Mouse (Mus musculus): Measurements from ENCODE around the gene Rabgap1l.

The Rabgap1l gene

DNA sequence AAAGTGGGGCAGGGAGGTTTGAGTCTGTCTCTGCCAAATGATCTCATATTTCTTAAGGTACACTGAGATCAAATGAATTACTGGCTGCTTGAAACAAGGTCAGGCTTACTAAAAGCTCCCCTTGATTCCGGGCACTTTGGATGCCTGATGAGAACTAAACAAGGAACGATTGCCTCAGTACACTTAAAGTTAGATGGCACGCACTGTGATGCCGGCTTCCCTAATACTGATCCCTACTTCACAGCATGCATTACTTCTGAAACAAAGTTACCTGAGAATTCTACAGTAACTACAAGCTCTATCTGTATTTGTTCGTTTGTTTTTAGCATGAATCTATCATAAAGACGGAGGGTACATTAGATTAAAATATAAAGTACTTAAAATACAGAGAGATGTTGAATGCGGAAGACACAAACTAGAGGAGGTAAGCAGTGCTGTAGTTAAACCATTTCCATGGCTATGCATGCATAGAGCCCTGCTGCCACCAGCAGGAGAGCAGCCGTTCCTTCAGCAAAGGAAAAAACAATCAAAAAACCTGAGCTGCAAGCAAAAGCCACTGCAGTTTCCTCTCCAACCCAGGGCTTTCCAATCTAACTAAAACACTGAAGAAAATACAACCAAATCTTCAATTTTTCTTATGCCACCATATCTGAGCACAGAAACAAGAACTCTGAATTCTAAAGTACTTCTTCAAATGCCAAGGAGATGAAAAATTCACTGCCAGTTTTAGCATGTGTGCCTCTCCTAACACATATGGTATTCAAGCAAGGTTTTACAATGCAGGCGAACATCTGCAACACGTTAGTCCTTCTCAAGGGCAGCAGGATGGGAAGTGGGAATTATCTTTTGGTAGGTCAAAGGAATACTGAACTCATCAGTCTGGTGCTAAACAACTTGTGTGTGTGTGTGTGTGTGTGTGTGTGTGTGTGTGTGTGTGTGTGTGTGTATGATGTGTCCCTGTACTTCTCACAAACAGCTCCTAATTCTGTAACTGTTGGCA, 415.4 kb downstream of the Rabgap1l start:
- peak; percentile 25 for DNase-seq (ENCODE audit: low read depth)

DNA sequence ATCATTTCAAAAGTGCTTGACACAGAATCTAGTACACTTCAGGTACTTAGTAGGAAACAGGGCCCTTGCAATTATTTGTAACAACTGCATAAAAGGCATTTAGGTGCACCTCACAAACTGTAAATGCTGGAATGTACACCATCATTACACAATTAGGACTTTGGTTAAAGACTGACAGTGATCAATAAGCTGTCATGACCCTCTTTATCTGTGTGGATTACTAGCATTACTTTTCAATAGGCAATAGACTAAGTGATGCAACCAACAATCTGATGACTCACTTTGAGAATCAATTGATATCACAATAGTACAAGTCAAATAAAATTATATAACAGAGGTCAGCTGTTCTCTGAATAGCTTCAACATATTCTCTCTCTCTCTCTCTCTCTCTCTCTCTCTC, 418.5 kb downstream of the Rabgap1l start:
- no peak for DNase-seq (ENCODE audit: low read depth)

DNA sequence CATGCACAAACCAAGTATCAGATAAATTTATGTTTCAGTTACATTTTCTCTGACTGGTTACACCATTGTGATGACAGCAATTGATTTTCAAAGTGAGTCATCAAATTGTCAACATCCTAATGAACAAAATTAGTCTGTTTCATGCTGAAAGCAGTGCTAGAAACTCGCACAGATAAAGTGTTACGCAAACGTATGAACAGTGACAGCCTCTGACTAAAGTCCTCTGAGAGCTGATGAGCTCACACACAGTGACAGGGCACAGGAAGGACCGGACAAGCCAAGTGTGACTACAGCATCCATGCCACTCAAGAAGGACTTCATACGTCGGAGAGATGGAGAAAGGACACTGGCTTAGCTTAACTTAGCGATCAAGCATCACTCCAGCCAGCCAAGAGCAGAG, 419.7 kb downstream of the Rabgap1l start:
- no peak for DNase-seq (ENCODE audit: low read depth)

DNA sequence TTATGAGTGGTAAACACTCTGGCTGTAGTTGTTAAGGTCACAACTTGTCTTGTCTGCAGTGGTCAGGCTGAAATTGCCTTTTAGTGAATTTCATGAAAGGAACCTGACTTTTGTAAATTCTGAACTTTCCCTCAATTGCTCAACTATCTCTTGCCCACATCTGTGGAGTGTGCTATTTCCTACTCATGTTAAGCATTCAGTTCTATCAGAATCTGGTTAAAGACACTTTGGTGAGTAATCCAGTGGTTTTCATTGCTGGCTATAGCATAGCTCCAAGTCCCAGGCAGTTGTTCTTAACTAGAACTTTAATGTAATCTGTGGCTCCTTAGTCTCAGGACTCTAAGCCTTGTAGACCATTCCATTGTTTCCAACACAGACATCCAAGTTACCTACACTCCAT, 421.3 kb downstream of the Rabgap1l start:
- no peak for DNase-seq (ENCODE audit: low read depth)

DNA sequence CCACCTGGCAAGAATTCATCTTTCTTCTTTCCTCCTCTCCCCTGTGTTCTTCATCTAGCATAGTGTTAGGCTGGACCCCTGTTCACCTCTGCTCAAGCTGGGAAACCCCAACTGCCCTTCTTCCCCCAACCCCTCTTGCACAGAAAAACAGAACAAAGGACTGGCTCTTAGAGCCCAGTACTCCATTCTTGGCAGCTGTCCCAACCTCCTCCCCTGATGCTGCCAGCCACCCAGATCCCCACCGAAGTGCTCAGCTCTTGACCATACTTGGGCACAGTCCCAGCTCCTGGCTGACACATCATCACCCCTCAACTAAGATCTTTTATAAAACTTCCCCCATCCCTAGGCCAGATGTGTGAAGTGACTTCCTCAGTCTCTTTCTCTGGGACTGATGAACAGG, 422.5 kb downstream of the Rabgap1l start:
- no peak for DNase-seq (ENCODE audit: low read depth)

DNA sequence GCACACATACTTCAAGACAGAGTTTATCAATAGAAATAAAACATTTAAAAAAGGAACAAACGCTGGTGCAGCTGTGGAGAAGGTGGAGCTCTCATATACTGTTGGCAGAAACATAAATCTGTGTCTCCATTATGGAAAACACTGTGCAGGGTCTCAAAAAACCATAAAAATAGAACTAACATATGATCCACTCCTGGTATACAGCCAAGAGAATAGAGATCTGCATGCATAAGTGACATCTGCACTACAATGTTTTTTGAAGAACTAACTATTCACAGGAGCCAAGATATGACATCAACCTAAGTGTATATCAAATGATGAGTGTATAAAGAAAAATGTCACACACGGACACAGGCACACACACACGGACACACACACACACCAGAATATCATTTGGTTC, 426.4 kb downstream of the Rabgap1l start:
- no peak for DNase-seq (ENCODE audit: low read depth)

DNA sequence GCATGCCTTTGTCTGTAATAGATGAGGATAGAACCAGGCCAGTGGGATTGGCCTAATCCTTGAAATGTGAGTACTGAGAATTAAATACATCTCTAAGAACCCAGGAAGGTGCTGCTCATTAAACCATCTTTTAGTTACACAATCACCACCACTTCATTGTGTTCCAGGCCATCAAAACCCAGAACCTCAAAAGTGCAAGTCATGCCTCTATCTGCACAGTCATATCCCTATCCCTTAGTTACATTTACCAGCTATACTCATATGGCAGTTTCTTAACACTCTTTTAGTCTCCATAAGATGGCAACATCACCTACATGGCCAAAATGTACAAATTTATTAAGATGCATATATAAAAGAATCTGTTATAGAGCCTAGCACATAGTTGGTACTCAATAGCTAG, 435.7 kb downstream of the Rabgap1l start:
- no peak for DNase-seq (ENCODE audit: low read depth)

DNA sequence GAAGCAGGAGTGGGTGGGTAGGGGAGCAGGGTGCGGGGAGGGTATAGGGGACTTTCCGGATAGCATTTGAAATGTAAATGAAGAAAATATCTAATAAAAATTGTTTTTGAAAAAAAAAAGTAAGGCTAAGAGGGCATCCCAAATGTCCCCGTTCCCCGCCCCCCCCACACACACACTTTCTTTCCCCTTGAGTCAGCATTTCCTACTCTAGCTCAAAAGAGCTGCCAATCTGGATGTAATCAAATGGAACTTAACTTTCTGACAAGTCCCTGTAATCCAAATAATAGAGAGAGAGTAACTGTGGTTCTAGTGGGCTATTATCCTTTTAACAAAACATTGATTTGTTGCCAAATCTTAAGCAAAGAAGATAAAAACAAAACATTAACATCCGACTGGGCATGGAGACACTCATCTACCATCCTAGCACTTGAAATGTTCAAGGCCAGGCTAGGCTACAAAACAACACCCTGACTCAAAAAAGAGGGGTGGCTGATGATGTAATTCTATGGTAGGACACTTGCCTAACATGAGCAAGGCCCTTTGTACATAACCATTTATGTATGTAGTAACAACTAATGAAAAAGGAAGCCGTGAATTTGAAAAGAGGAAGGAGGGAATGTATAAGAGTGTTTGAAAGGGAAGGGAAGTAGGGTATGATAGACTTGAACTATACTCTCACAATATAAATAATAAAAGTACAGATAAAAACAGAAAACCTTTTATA, 439.1 kb downstream of the Rabgap1l start:
- DNase-seq (ENCODE audit: low read depth), result no peak

DNA sequence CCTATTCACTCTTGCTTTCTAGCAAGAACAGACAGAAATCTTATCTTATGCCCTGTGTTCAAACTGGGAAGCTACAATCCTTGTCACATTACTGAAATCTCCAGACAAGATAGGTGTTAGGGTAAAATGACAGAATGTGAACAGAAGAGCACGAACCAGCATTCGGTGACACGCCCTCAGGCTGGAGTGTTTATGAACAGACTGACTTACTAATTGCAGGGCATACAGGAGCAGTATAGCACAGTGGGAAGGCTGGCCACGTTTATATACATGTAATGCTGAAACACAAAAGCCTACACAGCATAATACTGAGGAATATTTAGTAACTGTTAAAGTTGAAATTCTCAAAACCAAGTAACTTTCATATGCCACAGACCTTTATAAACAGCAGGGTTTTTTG, 440.7 kb downstream of the Rabgap1l start:
- DNase-seq (ENCODE audit: low read depth), result no peak

DNA sequence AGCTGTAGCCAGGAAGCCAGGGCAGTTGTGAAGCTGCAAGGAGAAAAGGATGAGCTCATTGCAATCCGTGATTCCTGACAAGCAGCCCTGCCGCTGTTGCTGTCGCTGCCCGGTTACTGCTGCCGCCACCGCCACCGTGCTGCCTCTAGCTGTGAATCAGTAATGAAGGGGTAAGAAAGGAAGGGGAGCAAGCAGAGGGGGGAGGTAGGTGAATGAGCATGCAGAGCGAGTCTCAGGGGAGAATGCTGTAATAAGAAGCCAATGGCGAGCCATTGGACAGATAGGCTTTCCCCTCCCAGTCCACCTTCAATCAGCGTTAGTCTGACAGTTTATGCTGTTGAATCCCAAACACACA, 441.2 kb downstream of the Rabgap1l start:
- no peak for DNase-seq (ENCODE audit: low read depth)

DNA sequence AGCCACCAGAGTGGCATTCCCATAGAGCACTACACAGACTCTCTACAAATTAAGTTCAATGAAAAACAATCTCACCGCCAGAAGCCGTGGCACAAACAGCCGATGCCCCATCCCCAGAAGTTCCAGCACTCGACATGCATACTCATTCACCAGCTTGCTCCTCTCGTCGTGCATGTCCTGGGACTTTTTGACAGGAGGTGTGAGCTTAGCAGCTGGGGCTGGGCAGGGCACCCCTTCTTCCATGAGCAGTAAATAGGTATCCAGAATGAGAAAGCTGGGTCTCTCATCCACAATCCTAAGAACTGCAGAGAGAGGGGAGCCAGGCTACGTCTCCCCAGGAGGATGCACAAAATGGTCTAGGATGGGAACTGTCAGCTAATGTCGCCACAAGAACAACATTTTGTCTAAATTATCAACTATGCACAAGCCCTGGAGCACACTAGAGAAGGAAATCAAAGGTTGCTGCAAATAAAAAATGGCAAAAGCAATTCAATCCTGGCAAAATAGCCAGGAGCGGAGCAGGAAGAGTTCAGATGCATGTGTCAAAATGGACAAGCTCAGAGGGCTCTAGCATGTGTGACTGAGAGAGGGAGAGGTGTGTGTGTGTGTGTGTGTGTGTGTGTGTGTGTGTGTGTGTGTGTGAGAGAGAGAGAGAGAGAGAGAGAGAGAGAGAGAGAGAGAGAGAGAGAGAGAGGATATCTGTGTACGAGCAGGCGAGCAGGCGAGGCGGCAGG, 441.7 kb downstream of the Rabgap1l start:
- DNase-seq (ENCODE audit: low read depth), result no peak

DNA sequence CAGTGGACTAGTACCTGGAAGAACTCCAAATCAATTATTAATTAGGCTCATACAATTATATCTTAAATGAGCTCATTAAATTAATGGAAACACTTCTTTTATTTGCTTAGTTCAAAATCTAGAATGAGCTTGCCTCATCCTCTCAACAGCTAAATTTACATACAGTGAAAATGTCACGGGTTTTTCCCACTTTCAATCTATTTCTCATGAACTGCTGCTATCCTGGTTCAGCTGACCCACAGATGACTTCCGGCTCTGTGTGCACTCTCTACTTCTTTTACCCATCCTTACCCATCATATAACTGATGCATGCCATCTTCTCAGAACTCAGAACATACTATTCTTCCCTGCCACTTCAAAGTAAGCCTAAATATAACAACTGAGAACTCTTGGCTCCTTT, 452.4 kb downstream of the Rabgap1l start:
- no peak for DNase-seq (ENCODE audit: low read depth)

DNA sequence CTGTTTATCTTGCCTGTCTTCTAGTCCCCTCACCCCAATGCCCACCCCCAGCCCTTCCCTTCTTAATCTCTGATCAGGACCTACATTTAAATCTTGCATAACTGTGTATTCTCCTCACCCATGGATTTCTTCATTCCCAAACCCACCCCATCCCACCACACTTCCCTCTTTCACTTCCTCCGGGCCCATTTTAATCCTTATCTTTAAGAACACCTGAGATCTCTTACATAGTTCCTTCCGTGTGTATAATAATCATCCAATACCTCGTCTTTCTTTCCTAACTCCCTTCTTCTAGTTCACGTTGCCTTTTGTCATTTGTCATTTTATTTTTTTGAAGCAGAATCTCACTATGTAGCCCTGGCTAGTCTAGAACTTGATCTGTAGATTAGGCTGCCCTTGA, 453.6 kb downstream of the Rabgap1l start:
- DNase-seq (ENCODE audit: low read depth), result no peak

DNA sequence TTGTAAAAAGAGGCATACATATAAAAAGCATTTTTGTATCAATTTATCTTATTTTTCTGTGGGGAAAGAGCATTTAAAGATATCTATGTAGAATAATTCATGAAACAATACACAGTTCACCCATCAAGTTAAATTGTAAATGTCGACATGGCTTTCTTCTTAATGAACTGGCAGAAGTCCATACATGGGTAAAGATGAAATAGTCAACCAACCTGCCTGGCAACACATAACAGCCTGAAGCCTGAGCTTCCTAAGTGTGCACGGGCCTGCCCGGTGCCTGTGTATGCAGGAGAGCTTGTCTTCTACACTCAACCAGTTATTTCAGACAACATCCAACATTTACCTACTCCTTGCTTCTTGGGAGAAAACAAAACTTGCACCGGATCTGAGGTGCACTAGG, 458.2 kb downstream of the Rabgap1l start:
- DNase-seq (ENCODE audit: low read depth), result no peak

DNA sequence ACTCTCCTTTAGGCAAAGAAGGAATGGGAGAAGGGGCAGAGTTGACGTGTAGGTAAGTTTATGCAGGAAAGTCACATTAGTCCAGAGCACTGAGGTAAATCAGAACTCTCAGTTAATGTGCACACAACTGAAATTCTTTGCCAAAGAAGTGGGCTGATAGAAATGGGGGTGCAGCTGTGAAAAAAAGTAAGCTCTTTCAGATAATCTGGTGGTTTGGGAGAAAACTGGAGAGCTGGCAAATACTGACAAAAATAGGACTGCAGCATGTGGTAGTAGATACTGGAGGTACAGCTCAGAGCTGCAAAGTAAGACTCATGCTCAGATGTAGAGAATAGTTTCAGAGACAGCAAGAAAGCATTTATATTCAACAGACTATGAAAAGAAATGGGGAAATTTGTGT, 462.2 kb downstream of the Rabgap1l start:
- no peak for DNase-seq (ENCODE audit: low read depth)

DNA sequence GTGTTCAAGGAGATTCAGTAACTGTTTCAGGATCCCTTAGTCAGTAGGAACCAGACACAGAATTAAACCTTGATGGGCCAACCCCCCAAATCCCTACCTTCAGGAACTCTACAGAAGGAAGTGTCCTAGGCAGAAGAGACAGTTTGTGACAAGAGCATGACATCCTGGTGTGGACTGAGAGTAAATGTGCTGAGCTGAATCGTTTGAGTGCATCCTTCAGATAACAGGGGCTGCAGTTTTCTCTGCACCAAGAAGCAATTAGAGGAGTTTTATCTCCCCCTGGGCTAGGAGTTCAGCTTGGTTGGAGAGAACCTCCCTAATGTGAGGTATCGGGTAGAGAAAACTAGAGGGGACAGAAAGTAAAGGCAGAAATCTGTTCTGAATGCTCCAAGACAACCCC, 462.8 kb downstream of the Rabgap1l start:
- no peak for DNase-seq (ENCODE audit: low read depth)

DNA sequence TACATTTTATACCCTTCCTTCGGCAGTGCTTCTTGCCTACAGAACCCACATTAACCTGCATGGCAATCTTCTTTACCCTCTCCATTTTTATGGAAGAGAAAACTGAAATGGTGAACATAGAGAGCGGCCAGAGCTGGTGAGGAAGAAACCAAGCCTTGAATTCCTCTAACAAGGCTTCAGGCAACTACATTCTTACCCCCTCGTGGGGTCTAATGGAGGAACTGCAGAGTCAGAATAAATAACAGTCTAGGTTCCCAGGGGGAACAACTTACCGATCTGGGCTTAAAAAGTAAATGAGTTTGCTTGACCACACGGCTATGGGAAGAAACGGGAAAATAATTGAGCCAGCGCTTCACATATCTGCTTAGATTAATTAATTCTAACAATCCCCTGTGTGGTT, 463.2 kb downstream of the Rabgap1l start:
- DNase-seq (ENCODE audit: low read depth), result no peak

DNA sequence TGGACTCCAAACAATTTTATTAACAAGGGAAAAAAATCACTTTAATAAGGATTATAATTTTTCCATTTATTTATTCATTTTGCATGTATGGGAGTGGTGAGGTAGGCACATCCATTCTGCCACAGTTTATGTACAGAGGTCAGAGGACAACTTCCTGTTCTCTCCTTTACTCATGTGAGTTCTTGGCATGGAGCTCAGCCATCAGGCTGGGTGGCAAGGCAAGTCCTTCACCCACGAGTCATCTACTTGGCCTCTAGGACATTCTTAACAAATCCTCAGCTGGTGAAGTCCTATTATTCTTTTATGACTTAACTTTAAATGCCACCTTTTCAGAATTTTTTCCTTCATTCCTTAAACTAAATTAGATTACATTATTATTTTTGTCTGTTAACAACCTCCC, 465.5 kb downstream of the Rabgap1l start:
- no peak for DNase-seq (ENCODE audit: low read depth)

DNA sequence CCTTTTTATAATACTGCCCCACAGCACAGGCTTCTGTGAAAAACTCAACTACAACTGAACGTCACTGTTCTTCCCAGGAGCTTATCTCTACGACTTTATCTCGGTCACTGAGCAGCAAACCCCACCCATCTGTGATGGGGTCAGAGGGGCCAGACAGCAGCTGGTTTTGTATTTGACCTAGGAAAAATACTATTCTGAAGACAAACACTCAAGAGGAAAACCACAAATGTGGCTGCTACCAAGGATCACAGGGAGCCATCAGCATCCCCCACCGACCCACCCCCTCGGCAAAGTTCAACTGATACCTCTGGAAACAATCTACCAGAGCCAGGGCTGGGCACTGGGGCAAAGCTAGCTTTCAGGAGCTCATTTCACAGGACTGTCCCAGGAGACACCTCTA, 467.5 kb downstream of the Rabgap1l start:
- DNase-seq (ENCODE audit: low read depth), result no peak

DNA sequence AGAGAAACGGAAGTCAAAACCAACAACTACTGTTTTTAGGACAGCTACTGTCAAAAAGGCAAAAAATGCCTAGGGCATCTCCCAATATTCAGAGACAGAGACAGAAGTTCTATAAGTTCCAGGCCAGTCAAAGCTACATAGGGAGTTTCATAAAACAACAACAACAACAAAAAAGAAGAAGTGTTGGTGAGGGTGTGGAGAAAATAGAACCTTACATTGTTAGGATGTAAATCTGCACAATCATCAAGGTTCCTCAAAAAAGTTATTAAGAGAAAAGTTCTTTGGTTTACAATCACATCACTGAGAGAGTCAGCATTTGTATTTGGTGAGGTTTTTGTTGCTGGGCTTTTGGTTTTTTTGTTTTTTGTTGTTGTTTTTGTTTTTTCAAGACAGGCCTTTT, 472.3 kb downstream of the Rabgap1l start:
- no peak for DNase-seq (ENCODE audit: low read depth)

DNA sequence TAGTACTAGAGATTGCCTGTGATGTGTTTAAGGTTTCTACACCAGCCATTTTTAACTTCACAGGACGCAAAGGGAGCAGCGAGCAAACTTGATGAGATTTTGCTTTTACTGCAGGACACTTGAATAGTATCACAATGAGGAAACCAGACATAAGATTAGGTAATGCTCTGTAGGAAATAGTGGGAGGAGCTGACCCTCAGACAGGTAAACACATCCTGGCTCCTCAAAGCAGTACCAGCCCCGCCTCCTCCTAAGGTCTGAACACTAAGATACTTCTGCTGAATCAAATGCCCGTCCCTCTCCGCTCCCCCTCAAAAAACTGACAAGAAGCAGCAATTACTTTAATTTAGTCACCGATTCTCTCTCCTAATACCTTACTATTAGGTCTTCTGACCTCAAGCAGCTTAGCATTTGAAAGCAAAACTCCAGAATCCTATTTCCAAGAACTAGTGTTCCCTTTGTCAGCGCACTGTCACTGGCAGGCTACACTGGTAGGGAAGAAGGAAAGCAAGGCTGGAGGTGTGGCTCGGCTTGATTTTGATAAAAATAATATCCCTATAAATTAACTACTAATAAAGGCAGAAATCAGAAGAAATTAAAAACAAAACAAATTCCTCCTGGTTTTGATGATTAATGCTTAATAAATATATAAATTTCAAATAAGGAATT, 474.8 kb downstream of the Rabgap1l start:
- no peak for DNase-seq (ENCODE audit: low read depth)

DNA sequence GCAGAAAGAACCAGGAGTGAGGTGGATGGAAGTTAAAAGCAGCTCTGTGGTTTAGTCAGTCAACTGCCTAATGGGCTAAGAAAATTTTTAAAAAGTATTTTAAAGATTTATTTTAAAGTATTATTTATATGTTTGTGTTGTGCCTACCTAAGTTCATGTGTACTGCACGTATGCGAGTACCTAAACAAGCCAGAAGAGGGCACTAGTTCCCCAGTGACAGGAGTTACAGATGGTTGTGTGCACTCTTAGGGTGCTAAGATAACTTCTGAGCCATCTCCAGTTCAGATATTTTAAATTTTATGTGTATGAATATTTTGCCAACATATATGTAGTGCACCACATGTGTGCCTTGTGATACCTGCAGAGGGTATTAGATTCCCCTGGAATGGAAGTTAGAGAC, 476.8 kb downstream of the Rabgap1l start:
- no peak for DNase-seq (ENCODE audit: low read depth)
